Mouse (Mus musculus) C2C12 (cell line): ENCODE data around the gene Clec1a.

Source experiments
- CEBPB ChIP-seq: IDR thresholded peaks from one replicate; pipeline ENCODE4 v1.6.1; 2011; ENCODE audit warnings: low read depth, mild to moderate bottlenecking, control low read depth, moderate library complexity
- CTCF ChIP-seq: IDR thresholded peaks from one replicate; pipeline ENCODE4 v1.5.1; 2011; ENCODE audit not compliant: control insufficient read depth, insufficient read depth, insufficient read length
- FOSL1 ChIP-seq: IDR thresholded peaks from one replicate; pipeline ENCODE4 v1.8.0; 2011; ENCODE audit warnings: mild to moderate bottlenecking, low read length; ENCODE audit not compliant: poor library complexity, insufficient read depth, severe bottlenecking
- MAX ChIP-seq: IDR thresholded peaks from one replicate; pipeline ENCODE4 v1.6.1; 2011; ENCODE audit warnings: mild to moderate bottlenecking, control low read depth
- MYOD1 ChIP-seq: IDR thresholded peaks from one replicate; pipeline ENCODE4 v1.6.1; 2011; ENCODE audit warnings: low read depth; ENCODE audit not compliant: control insufficient read depth, insufficient read length
- MYOG ChIP-seq: IDR thresholded peaks from one replicate; pipeline ENCODE4 v1.6.1; 2011; ENCODE audit not compliant: control insufficient read depth, insufficient read length; ENCODE audit errors: extremely low read depth
- USF1 ChIP-seq: IDR thresholded peaks from one replicate; pipeline ENCODE4 v1.6.1; 2011; ENCODE audit warnings: low read depth, mild to moderate bottlenecking, control low read depth, moderate library complexity

DNA sequence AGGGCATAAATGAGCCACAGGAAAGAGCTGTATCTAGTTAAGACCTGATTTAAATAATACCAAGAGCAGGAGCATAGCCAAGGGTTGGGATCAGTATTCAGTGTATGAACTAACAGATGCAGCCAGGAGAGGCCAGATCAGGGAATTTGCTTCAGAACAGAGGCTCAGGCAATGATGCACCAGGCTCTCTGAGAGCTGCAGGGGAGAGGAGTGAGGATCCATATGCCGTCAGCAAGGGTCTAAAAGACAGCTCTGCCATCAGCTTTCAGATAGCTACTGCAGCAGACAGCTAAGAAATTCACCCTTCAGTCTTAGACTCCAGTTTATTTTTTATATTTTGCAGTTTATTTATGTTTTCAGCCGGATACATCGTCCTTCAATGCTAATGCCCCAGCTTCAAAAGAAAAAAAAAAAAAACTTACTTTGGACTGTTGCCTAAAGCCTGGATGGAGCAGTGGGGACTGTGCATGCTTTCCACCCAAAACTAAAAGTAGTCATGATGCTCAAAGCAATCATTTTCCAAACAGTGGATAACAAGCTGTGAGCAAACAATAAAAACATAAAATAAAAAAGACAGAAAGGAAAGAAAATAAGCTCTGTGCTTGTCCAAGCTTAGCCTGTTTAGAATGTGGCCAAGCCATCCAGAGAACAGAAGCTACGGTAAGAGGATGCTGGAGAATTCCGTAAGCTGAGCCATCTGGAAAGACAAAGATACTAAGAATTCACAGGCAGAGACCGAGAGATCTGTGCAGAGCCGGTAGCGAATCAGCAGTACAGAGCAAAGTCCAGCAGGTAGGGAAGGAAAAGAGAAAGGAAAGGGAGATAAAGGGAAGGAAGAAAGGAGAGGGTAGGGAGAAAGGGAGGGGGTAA is 28.5 kb upstream of the Clec1a start:
- TF ChIP-seq CTCF (no peak), MAX (no peak), MYOG (no peak), CEBPB (no peak), USF1 (no peak), MYOD1 (no peak), FOSL1 (no peak)
